Mouse (Mus musculus) liver, embryonic 11.5 days (tissue): Measurements from ENCODE around the gene Gm21972. TPM values are rescaled to one million over a fixed set of nuclear protein-coding genes. Genes with fewer than 3 reads are reported as not detected.

ENCODE experiments used
- ATAC-seq: fragments of 200-750 bp; cut with Nextera tagmentation; replicated peaks from 2 replicates; pipeline ENCODE4 v1.8.0; 2017; ENCODE audit warnings: moderate number of reproducible peaks, mild to moderate bottlenecking, moderate TSS enrichment, moderate library complexity; ENCODE audit not compliant: low FRiP score
- DNase-seq: peaks from one replicate; pipeline ENCODE4 v3.0.0-alpha.2; 2017; ENCODE audit warnings: low spot score
- H3K27ac ChIP-seq: fragments of 300-500 bp; sonication (generic); 2 replicates; pipeline ENCODE4 v1.5.1; 2014; ENCODE audit warnings: mild to moderate bottlenecking, low read depth, low read length, control low read depth
- H3K27me3 ChIP-seq: fragments of 300-500 bp; sonication (generic); replicated peaks from 2 replicates; pipeline ENCODE4 v1.6.1; 2014; ENCODE audit warnings: low read length, mixed read lengths; ENCODE audit not compliant: control insufficient read depth, insufficient read depth
- H3K36me3 ChIP-seq: fragments of 300-500 bp; sonication (generic); 2 replicates; pipeline ENCODE4 v1.6.1; 2014; ENCODE audit warnings: mild to moderate bottlenecking, low read length, moderate library complexity, mixed read lengths; ENCODE audit not compliant: control insufficient read depth, insufficient read depth
- H3K4me1 ChIP-seq: fragments of 300-500 bp; sonication (generic); replicated peaks from 2 replicates; pipeline ENCODE4 v1.6.1; 2014; ENCODE audit warnings: low read length, mixed read lengths; ENCODE audit not compliant: control insufficient read depth, insufficient read depth
- H3K4me2 ChIP-seq: fragments of 300-500 bp; sonication (generic); 2 replicates; pipeline ENCODE4 v1.6.1; 2014; ENCODE audit warnings: mild to moderate bottlenecking, control low read depth, moderate library complexity
- H3K4me3 ChIP-seq: fragments of 300-500 bp; sonication (generic); 2 replicates; pipeline ENCODE4 v1.5.1; 2014; ENCODE audit warnings: low read depth, low read length, control low read depth
- H3K9ac ChIP-seq: fragments of 300-500 bp; sonication (generic); 2 replicates; pipeline ENCODE4 v1.6.1; 2014; ENCODE audit warnings: low read depth, low read length, control low read depth
- H3K9me3 ChIP-seq: fragments of 300-500 bp; sonication (generic); 2 replicates; pipeline ENCODE4 v1.6.1; 2016; ENCODE audit warnings: low read length, inconsistent platforms, mixed read lengths; ENCODE audit not compliant: control insufficient read depth
- WGBS: fragments of 180-500 bp; shearing (Covaris S2); extraction: QIAGEN DNeasy Blood & Tissue Kit; methylation state at CpG from one replicate; pipeline ENCODE4 v1.1.7; 2014; 5-methylcytosine and 5-hydroxymethylcytosine counted together
- polyA plus RNA-seq: library from polyadenylated mRNA; unstranded; fragments of >200 nt; fragmentation: Nextera tagmentation; extraction: Ambion mirVana; gene quantifications from 2 replicates; pipeline ENCODE4 v1.2.1, GENCODE M21; 2014

Gene Gm21972
- polyA plus RNA-seq, 1 experiment from 2014 or later, result not detected

- no peak overlapping the region for H3K9ac ChIP-seq
These were observed 9.7 kb downstream of the Gm21972 start for GRCm38 (mm10) chr1:86143165-86143564.

DNA sequence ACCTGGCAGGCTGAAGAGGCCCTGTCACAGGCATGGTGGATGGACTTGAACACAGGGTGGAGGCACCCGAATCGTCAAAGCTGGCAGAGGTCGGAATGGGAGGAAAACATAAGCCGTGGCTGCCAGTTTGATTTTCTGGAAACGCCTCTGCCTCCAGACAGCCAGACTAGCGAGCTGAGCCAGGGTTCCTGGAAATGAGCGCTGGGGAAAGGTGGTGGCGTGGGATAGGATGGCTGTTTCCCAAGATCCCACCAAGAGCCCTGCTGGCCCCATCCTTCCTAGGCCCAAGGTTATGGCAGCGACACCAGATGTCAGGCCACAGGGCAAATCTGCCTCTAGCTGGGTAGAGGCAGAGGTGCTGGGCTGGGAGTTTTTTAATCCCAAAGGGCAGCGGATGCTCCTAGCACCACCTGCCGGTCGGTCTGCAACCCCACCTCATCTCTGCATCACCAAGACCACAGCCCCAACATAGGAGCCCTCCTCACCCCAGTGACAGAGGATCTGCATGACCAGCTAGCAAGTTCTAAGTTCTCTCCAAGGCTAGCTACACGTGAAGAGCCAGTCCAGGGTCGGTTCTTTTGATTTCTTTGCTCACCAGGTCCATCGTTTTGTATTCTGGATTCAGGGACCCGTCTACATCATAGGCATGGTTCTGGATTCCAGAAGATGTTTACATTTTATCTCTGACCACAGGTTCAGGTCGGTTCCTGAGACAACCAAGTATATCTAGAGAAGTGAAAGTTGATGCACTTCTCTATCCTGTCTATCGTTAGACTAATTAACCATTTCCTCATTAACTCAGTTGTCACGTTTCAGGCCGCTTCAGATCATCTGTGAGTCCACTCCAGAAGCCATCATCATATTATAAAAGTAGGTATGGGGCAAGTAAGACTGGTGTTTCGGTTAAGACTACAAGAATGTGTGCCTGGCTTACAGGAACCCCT, 10.8 kb downstream of the Gm21972 start:
- H3K9ac ChIP-seq, result no peak overlapping the region
- DNase-seq (no peak), ATAC-seq (no peak)
- H3K27me3 ChIP-seq, result no peaks in the 10 kb centered on the region
- H3K36me3 ChIP-seq, result peaks cover 4% of the 10 kb centered on the region; the same call in 1 of the 2 replicates
- H3K4me3 ChIP-seq, result no peak overlapping the region
- WGBS, result 77% methylated on average over 21 of the region's 21 CpGs
- no peaks in the 10 kb centered on the region for H3K9me3 ChIP-seq
- H3K27ac ChIP-seq, result no peak overlapping the region
- no peaks in the 10 kb centered on the region; the same call in 1 of the 2 replicates for H3K4me1 ChIP-seq
- H3K4me2 ChIP-seq, result no peak overlapping the region

More at GRCm38 (mm10) chr1:86143165-86143564, 9.7 kb downstream of the Gm21972 start:
- no peak for ATAC-seq
- Histone ChIP-seq H3K4me3 (no peak overlapping the region), H3K9me3 (no peaks in the 10 kb centered on the region), H3K36me3 (peaks cover 8% of the 10 kb centered on the region; the same call in 1 of the 2 replicates), H3K27me3 (no peaks in the 10 kb centered on the region), H3K4me1 (no peaks in the 10 kb centered on the region; the same call in 1 of the 2 replicates), H3K27ac (no peak overlapping the region), H3K4me2 (no peak overlapping the region)
- DNase-seq, result no peak
- 68% methylated on average over 4 of the region's 4 CpGs for WGBS

DNA sequence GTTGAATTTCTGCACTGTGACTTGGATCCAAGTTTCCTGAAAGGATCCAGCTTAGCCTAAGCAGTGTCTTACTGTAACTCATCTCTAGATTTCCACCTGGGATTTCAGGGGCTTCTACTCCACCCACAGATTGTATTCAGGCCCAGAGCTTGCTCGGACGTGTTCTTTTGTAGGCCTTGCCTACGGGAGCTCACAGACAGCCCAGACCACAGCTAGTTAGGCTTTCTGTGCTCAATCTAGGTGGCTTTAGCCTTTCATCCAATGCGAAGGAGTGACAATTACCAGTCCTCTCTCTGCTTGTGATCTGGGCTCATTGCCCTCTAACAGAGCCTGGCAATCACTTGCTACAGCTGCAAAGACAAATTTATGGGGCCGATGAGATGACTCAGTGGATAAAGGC, 12.9 kb downstream of the Gm21972 start:
- DNase-seq (no peak), ATAC-seq (no peak)
- H3K9ac ChIP-seq, result no peak overlapping the region
- WGBS, result 83% methylated on average over 5 of the region's 5 CpGs
- H3K4me1 ChIP-seq, result no peaks in the 10 kb centered on the region; the same call in 1 of the 2 replicates
- H3K4me2 ChIP-seq, result no peak overlapping the region
- H3K36me3 ChIP-seq, result no peaks in the 10 kb centered on the region
- H3K4me3 ChIP-seq, result no peak overlapping the region
- H3K9me3 ChIP-seq, result no peaks in the 10 kb centered on the region
- no peaks in the 10 kb centered on the region for H3K27me3 ChIP-seq
- no peak overlapping the region for H3K27ac ChIP-seq

- ATAC-seq (no peak), DNase-seq (no peak)
- Histone ChIP-seq H3K9me3 (no peaks in the 10 kb centered on the region), H3K4me3 (no peak overlapping the region), H3K4me2 (no peak overlapping the region), H3K9ac (no peak overlapping the region), H3K36me3 (no peaks in the 10 kb centered on the region), H3K4me1 (no peaks in the 10 kb centered on the region; the same call in 1 of the 2 replicates), H3K27ac (no peak overlapping the region), H3K27me3 (no peaks in the 10 kb centered on the region)
- WGBS, result 61% methylated on average over 5 of the region's 5 CpGs
These were observed 14.1 kb downstream of the Gm21972 start for GRCm38 (mm10) chr1:86147557-86147956.

- no peak overlapping the region for H3K27ac ChIP-seq
- no peak overlapping the region for H3K9ac ChIP-seq
- H3K36me3 ChIP-seq, result no peaks in the 10 kb centered on the region
- H3K27me3 ChIP-seq, result no peaks in the 10 kb centered on the region
- DNase-seq (no peak), ATAC-seq (no peak)
- no peaks in the 10 kb centered on the region for H3K4me1 ChIP-seq
- no peaks in the 10 kb centered on the region for H3K9me3 ChIP-seq
- no peak overlapping the region for H3K4me3 ChIP-seq
- H3K4me2 ChIP-seq, result no peak overlapping the region
- 83% methylated on average over 9 of the region's 9 CpGs for WGBS
These were observed 14.7 kb downstream of the Gm21972 start for GRCm38 (mm10) chr1:86148161-86148560.

- no peaks in the 10 kb centered on the region for H3K27me3 ChIP-seq
- WGBS, result 64% methylated on average over 6 of the region's 6 CpGs
- peaks cover 17% of the 10 kb centered on the region for H3K4me1 ChIP-seq
- H3K9ac ChIP-seq, result no peak overlapping the region
- no peak overlapping the region for H3K27ac ChIP-seq
- H3K9me3 ChIP-seq, result no peaks in the 10 kb centered on the region
- no peak overlapping the region for H3K4me3 ChIP-seq
- no peak for ATAC-seq
- no peaks in the 10 kb centered on the region for H3K36me3 ChIP-seq
- DNase-seq, result no peak
- no peak overlapping the region for H3K4me2 ChIP-seq
These were observed 17.5 kb downstream of the Gm21972 start for GRCm38 (mm10) chr1:86150929-86151328.

GRCm38 (mm10) chr1:86151376-86151775, 17.9 kb downstream of the Gm21972 start:
- ATAC-seq (no peak), DNase-seq (no peak)
- WGBS, result 72% methylated on average over 7 of the region's 7 CpGs
- Histone ChIP-seq H3K27me3 (no peaks in the 10 kb centered on the region), H3K4me1 (peaks cover 19% of the 10 kb centered on the region), H3K36me3 (no peaks in the 10 kb centered on the region), H3K27ac (no peak overlapping the region), H3K9me3 (no peaks in the 10 kb centered on the region), H3K4me2 (no peak overlapping the region), H3K9ac (no peak overlapping the region), H3K4me3 (no peak overlapping the region)

- no peak for DNase-seq
- Histone ChIP-seq H3K9me3 (no peaks in the 10 kb centered on the region), H3K36me3 (no peaks in the 10 kb centered on the region), H3K4me3 (no peak overlapping the region), H3K27me3 (no peaks in the 10 kb centered on the region), H3K4me1 (peaks cover 19% of the 10 kb centered on the region), H3K9ac (no peak overlapping the region), H3K27ac (no peak overlapping the region), H3K4me2 (no peak overlapping the region)
- WGBS, result 77% methylated on average over 1 of the region's 1 CpGs
- no peak for ATAC-seq
These were observed 19.2 kb downstream of the Gm21972 start for GRCm38 (mm10) chr1:86152618-86153017.
